Mouse (Mus musculus): ENCODE results near the gene Itih4. TPM values are rescaled to one million over a fixed set of nuclear protein-coding genes. Genes with fewer than 3 reads are reported as not detected.

Gene Itih4
- total RNA-seq (2021) = 1 to 10 TPM in 1 of 2 experiments, under 1 TPM in 1; 0.86 to 4.6 TPM
- long read RNA-seq, experiment 1 = 0 reads
- long read RNA-seq, experiment 2 = 0 reads

DNA sequence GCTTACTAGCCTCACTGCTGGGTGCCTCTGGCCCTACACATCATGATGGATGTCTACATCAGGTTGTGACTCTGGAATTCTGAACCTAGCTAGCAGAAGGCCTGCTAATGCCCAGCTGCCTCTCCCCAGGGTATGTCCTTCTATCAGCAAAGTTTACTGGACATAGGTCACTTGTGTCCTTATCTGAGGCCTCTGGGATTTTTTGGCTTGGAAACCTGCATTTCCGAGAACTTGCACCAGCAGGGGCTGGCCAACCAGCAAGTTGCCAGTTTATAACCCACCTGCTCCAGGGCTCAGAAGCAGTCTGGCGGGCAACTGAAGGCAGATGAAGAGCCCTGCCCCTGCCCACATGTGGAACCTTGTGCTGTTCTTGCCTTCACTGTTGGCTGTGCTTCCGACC, at the start of gene Itih4:
Gene Itih4 (plus strand): TSS at position 273 of the 400 bp plus-strand sequence.
- no peak for DNase-seq (ENCODE audit: low spot score in 2 of 2)

DNA sequence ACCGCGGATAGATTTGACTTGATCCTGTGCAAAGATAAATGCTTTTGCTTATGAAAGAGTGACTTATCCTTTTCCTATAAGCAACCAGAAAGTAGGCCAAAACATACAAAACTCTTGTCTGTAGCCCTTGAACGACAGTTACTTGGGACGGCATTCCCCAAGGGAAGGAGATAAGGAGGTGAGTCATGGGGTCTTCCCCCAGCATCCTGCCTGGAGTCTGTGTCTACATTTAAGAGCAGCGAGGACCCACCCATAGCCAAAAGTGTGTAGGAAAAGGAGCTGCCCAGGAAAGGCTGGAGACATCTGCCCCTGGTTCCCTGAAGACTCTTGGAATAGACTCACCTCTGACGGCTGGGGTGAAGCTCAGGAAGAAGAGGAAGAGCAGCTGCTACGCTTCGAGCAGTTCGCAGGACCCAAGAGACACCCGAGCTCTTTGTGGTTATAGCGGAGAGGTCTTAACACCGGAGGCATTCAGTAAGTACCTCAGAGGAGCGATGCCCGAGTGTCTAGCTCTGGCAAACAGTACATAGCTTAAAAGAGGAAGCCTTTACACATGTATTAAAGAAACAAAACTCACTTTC, 48.8 kb upstream of the Itih4 start:
- no peak for DNase-seq (ENCODE audit: low spot score in 2 of 2)

DNA sequence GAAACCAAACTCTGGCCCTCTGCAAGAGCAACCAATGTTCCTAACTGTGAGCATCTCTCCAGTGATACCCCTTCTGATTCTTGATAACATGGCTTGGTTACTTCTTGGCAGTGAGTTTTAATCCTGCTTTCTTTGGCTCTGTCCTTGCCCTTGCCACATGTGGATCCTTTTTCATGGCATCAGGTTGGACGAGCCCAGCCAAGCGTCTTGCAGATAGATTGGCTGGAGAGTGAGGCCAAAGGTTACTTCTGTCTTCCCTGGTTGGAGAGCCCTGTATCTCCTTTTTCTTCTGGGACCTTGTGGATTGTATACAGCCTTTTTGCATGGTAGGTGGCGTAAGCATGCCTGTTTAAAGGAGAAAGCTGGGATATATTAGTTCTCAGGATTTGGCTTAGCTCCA, 42.6 kb upstream of the Itih4 start:
- DNase-seq (ENCODE audit: low spot score in 2 of 2) = no peak

DNA sequence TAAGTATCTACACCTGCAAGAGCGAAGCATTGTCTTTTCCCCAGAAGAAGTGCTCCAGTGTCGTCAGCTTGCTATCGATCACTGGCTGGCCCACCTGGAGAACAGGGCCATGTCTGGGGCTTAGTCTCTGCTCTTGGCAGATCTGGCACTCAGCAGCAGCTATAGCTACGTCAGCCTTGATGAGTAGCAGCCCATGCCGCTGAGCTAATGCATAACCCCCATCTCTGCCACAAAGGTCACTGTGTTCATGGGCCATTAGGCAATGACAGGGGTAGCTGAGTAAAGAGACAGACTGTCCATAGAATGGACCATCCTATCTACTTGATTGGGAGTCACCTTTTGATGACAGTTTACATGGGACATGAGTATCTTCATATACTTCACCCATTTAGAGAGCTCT, 35.8 kb upstream of the Itih4 start:
- DNase-seq (ENCODE audit: low spot score in 2 of 2) = no peak

DNA sequence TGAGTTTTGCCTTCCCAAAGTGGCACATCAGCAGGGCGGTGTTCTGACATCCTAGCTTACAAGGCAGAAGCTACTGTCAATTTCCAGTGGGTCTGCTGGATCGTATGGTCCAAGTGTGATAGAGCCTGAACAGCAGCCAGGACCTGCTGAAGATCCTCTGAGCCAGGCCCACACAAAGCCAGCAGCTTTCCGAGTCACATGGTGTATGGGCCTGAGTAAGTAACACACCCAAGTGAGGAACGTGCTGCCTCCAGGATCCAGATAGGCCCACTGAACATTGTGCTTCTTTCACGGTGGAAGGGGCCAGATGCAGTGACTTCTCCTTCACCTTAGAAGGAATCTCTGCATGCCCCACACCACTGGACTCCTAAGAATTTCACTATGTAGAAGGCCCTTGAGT, 34.0 kb upstream of the Itih4 start:
- DNase-seq (ENCODE audit: low spot score in 2 of 2) = no peak

DNA sequence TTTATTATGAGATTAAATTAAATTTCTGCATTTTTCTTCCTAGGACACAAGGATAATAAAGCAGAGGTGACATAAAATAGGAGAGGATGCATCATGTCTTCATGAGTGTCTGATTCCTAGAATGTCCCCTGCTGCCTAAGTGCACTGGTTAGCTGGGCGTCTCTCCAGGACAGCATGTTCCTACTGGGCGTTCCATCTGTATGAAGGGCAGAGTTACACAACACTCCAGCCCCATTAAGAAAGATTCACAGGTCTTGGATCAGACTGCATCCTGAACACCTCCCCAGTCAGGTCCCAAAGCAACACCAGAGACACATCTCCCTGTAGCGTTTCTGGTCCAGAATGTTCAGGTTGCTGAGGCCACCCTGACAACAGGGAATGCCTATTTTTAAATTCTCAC, 31.0 kb upstream of the Itih4 start:
- DNase-seq (ENCODE audit: low spot score in 2 of 2) = no peak

DNA sequence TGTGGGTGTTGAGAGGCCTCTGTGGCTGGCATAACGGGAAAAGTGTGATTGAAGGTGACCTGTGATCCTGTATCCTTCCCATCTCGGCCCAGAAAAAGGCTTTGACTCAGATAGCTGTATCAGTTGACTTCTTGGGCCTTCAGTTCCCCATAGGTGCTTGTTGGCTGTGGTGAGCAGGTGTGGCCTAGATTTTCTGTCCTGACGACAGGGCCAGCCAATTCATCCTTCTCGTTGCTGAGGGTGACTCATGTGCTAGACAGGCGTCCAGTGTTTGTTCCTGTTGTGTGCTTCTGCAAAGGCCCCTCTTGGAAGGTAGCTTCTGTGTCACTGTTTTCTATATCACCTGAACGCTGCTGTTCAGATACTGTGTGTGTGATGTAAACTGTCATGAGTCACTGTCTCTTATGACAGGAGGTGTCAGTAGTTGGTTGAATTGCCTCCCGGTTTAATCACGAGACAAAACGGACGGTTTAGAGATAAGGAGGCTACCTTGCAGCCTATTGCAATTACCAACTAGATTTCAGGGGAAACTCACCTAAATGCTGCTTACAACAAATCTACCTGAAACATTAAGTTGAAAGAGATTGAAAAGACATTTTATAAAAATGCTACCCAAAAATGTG, 29.3 kb upstream of the Itih4 start:
- DNase-seq (ENCODE audit: low spot score in 2 of 2) = no peak

DNA sequence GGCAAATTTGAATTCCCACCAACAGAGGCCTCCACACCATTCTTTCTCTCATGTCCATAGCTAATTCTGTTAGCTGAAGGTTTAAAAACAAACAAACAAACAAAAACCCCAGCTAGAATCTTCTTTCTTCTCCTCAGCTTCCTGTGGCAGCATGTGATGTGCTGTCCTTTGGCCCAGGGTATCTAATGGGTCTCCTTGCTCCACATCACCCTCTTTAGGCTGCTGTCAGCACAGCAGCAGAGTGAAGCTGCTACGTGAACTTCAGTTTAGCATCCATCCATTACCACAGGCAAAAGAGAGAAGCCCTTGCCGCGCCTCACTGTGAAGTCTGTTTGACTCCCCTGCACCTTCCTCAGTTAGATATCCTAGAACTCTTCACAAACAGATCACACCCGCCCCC, 28.3 kb upstream of the Itih4 start:
- no peak for DNase-seq (ENCODE audit: low spot score in 2 of 2)

DNA sequence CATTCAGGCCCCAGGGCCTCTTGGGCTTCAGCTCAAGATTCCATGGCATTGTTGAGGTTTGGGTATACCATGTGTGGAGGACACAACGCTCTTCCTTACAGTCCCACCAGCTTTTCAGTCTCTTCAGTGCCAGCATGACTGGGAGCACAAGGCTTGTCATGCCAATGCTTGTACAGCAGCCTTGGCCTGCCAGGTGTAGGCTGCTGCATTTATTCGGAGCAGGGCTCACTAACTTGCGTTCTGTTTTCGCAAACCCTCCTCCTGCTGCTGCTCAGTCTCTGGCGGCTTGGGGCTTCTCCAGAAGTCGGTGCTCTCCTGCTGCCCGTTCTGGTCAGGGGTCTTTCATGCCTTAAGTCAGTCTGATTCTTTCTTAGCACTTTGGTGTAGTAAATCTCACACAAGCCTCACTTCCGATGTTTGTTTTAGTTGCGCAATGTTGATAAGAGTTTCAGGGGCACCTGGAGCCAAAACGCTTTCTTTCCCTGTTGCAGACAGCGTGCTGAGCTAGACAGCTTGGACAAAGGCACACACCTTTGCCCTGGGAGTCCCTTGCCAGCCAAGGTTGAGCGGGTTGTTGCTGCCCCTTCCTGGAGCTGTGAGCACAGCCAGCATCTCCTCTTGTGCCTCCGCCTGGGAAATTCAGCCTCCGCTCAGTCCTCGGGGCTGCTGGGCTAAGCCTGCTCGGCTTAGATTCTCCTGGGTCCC, 24.7 kb upstream of the Itih4 start:
- no peak for DNase-seq (ENCODE audit: low spot score in 2 of 2)

DNA sequence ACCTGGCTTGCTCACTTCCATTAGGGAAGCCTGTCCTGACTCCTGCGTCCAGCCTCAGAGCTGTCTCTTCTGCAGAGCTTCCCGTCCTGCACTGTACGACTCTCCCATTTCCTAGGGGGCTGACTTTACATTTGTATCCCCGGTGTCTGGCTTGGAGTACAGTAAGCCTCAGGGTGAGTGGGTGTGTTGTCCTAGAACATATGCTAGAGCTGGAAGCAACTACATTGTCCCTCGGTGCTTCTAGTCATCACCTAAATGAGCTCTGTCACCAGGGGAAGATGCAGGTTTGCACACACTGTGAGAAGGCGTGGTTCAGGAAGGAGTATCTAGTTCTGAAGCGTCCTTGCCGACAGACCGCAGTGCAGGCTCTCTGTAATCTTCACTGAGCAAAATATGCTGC, 23.9 kb upstream of the Itih4 start:
- no peak for DNase-seq (ENCODE audit: low spot score in 2 of 2)

DNA sequence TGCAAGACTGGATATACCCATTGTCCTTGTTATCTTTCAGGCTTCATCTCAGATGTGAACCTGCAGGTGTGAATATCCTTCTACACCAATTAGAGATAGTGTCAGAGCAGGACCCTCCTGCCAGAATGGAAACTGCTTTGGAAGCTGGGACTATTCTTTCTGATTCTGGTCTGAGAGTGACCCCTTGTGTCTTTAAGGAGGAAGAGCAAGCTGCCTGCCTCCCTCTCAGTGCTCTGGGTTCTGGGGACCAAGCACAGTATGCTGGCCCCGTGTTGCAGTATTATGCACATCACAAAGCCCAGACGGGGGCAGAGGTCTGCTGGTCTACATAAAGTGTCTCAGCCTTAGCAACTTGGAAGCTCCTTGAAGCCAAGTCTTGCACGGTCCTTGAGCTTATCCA, 21.0 kb upstream of the Itih4 start:
- no peak for DNase-seq (ENCODE audit: low spot score in 2 of 2)

DNA sequence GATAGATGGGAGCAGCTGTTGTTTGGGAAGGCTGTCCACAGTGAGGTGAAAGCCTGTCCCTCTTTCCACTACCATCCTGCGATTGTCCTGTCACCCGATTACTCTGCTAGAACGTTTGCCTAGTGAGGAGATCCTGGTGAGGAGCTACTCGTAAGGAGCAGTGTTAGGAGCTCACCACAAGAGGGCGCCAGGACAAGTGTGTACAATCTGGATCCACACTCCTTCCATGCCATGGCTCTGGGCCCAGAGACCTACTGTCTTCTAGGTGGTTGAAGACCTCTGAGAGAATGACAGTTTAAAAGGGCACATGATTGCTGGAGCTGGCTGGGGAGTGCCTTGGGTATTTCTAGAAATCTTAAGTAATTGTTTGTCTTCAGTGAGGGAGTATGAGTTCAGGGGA, 19.2 kb upstream of the Itih4 start:
- DNase-seq (ENCODE audit: low spot score in 2 of 2) = peak; percentile 71 to 81

DNA sequence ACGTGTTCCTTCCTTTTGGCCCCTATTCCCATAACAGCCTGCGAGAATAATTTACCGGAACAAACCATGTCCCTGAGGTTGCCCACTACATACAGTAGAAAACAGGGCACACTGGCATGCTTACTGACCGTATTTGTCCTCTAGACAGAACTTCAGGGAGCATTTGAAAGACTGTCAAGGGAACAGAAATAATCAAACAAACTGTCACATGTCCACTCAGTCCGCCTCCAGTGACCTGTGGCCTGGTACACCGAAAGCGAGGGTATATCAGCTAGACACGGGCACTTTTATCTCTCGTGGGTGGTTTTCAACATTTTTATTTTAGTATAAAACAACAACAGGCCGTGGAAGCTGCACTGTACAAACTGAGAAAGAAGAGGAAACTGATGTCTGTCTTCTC, 17.4 kb upstream of the Itih4 start:
- no peak for DNase-seq (ENCODE audit: low spot score in 2 of 2)

DNA sequence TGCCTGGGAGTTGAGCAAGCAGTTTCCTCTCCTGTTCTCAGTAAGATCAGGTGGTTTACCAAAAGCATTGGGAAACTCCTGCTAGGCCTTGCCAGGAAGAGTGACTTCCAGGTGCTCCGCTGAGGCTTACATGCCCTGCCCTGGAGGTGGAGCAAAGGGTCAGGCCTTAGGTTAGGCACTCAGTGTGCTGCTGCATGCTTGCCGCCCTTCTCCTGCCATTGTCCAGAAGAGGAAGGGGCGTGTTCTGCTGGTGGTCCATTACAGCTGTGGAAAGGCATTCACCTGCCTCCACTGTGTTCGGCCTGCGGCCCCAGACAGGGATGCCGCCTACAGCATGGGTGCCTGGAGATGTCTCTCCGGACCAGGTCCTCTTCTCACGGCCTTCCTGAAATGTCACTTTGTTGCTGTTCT, 16.9 kb upstream of the Itih4 start:
- DNase-seq (ENCODE audit: low spot score in 2 of 2) = no peak

DNA sequence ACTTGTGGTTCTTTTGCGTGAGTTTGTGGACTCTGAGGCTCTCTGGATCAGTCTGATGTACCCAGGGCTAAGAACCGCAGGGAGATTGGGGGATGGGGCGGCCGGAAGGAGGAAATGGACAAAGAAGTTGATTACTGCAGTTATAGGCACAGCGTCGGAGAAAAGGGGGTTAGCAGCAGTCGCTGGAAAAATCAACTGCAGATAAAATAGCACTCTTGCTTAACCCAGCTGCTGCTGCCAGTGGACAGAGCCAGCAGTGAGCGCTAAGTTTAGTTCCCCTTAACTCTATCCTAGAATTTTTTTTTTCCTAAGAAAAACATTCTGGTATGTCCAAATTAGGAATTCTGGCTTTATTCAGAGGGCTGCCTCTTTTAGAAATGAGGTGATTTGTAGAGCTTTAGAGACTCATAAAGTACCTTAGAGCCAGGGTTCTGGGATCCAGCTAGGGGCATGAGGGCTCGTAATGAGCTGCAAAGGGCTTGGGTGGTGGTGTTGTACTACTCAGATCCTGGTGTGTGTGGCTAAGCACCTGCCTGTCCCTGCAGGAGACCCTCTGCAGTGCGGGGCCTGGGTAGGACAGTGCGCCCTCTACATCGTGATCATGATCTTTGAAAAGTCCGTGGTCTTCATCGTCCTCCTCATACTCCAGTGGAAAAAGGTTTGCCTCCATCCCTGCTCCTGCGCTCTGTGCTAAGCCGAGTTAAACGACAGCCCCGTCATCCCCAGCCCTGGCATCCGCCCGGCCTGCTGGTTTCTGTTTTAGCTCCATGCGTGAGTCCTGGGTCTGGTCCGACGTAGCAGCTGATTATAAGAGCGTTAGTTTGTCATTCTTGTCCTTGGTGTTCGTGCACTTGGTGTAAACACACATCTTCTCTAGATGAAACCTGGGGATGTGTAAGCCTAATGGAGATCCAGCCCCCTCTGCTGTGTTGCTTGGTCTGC, 15.8 kb upstream of the Itih4 start:
- DNase-seq (ENCODE audit: low spot score in 2 of 2) = no peak

DNA sequence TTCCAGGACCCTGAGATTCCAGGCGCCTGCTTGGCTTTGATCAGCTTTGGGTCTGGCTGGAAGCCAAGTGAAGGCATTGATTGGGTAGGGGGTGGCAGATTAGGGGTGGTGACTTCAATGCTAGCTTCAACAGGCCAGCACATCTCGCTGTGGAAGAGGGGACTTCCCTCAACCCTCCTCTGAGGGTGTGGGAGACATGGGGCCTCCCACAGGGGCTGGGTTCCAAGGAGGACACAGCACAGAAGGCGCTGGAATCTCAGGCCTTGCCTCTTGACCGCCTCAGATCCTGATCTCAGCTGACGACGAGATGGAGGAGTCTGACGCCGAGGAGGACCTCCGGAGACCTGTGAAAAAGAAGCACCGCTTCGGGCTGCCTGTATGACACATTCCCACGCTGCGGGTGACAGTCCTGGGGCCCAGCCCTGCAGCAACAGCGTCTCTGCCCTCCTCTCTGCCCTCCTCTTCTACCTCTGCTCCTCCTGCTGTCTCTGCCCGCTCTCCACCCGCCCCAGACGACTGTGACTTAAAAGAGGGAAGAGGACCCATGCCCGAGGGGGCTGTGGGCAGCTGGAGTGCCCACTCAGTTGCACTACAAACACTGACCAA, 12.1 kb upstream of the Itih4 start:
- no peak for DNase-seq (ENCODE audit: low spot score in 2 of 2)

DNA sequence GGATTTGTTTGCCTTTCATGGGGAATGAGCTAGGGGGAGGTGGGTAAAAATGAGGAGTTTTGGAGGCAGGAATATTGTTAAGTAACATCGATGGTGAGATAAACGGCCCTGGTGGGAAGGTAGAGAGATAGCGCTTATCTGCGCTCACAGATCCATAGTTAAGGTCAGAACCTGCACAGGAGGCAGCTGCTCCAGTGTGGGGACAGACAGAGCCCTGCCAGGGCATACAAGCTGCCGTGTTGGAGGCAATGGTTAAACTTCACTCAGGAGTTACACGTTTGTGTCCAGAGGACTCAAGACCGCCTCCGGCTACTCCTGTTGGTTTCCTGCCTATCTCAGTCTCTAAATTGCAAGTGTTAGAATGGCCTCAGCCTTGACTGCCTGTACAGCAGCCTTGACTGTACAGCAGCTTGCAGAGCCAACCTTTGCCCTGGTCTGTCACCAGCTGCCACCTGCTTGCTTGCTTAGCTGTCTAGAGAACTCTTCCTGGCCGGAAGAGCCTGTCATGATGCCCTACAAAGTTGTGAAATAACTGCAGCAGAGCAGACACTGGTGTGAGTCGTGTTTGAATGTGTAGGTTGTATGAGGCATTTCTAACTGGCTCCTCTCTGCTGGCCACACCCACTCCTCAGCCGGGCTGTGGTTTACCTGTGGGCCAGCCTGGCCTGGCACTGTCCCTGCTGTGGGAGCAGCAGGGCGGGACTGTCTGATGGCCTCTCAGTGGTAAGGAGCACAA, 11.0 kb upstream of the Itih4 start:
- no peak for DNase-seq (ENCODE audit: low spot score in 2 of 2)

DNA sequence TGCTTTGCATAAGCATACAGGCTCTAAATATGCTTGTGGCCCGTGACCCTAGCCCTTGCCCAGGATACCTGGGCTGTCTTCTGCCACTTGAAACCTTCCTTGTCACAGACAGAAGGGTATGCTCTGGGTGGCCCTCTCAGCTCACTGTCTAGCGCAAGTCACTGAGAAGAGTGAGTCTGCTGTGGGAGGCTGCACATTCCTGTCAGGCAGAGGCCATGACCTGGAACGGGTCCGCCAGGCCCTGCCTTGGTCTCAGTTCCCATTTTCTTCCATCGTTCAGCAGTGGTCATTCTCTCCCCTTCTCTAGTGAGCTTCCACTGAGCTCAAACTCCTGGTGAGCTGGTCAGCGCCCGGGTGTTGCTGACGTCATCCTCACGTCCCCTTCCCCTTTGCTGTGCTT, 10.3 kb upstream of the Itih4 start:
- DNase-seq (ENCODE audit: low spot score in 2 of 2) = no peak

DNA sequence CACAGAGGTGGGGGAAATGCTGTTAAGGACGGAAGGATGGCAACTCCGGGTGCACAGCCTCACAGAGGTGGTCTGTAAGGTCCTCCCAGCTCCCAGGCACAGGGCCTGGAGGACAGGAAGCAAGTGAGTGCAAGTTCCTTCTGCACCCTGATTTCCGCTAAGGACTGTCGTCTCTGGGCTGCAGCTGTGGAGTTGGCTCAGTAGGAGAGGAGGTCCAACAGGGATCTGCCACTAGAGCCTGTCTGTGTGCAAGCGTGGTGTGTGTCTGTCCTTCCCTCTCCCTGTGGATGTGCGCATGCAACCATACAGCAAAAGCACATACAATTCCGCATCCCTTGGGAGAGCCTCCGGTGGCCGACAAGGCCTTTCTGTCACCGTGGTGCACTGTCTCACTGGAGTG, 9.8 kb upstream of the Itih4 start:
- no peak for DNase-seq (ENCODE audit: low spot score in 2 of 2)

DNA sequence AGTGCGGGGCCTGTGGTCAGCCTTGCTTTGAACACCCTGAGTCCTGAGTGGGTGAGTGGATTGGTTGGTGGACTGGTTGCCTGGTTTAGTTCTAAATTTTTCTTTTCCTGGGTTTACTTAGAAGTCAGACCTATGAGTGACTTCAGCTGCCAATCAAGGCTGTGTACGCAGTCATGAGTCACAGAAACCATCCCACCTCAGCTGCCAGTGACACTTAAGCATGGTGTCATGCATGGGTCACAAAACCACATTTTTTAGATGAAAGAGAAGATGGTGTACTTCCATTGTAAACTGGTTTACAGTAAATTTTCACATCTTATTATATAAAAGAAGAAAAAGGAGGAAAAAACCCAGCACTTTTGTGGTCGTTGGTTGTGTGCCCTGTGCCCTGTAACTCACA, 8.4 kb upstream of the Itih4 start:
- DNase-seq (ENCODE audit: low spot score in 2 of 2) = no peak

All from gastrocnemius, postnatal 4 days (tissue).